Mouse (Mus musculus): ENCODE results near the gene Wnt7a. TPM values are rescaled to one million over a fixed set of nuclear protein-coding genes. Genes with fewer than 3 reads are reported as not detected.
A peak's percentile ranks its signal among the peaks of the same experiment; 100 is the strongest.

Wnt7a gene
- polyA plus RNA-seq (2012; ENCODE audit: insufficient read depth, insufficient read length, low replicate concordance, missing spikeins), result not detected in 2 replicates

DNA sequence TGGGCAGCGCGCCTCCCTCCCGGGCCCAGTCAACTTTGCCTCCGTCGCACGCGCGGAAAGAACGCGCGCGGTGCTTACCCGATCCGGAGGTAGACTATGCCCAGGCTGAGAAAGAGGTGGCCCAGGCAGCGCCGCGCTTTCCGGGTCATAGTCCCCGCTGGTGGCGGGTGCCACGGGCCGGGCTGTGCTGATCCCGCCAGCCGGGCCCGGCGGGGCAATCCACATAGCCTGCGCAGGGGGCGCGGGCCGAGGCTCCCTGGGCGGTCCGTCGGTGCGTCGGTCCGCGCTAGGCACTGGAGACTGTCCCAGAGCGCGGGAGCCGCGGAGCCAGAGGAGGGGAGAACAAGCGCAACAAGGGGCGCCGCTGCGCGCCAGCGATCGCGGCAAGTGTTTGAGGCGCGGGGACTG is at the start of gene Wnt7a:
Gene Wnt7a, minus strand, starts transcription at position 403 of the 408 bp plus-strand sequence.
- Histone ChIP-seq H3K4me3 (ENCODE audit: insufficient read depth, low read depth, low read length) (peak within 1 kb of the TSS; percentile 86), H3K4me1 (ENCODE audit: control insufficient read depth, insufficient read depth, low read length) (peaks cover 19% of the 10 kb centered on the region), H3K27ac (ENCODE audit: insufficient read depth, low read depth, low read length) (peak within 1 kb of the TSS; percentile 42; the same call in 1 of the 2 replicates)
- WGBS, result under 1% methylated on average over 51 of the region's 51 CpGs
- TF ChIP-seq POLR2A (IDR thresholded peaks at IDR 0.05; ENCODE audit: insufficient read depth, low read depth, low read length) (no peak), CTCF (IDR thresholded peaks at IDR 0.05; ENCODE audit: insufficient read depth, low read depth, low read length) (no peak)

DNA sequence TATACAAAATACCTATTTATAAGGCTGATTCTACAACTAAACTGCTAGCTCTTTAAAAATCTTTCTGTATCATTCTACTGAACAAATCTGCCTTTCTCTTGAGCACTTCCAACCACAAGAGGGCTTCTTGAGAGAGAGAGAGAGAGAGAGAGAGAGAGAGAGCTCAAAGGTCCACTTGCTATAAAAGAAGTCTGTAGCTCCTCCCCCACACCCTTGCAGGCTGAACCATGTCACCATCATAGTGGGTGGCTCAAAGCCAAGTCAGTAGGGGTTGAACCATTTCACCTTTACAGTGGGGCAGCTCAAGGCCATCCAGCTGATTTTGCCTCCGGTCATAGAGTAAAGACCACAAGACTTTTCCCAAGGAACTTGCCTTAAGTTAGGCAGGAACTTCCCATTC is 48.3 kb upstream of the Wnt7a start:
- WGBS, result 94% methylated on average over 1 of the region's 1 CpGs
- Histone ChIP-seq H3K4me1 (ENCODE audit: control insufficient read depth, insufficient read depth, low read length) (no peaks in the 10 kb centered on the region), H3K27ac (ENCODE audit: insufficient read depth, low read depth, low read length) (no peak overlapping the region), H3K4me3 (ENCODE audit: insufficient read depth, low read depth, low read length) (no peak overlapping the region)
- no peak for TF ChIP-seq POLR2A (IDR thresholded peaks at IDR 0.05; ENCODE audit: insufficient read depth, low read depth, low read length)
- TF ChIP-seq CTCF (IDR thresholded peaks at IDR 0.05; ENCODE audit: insufficient read depth, low read depth, low read length), result no peak

DNA sequence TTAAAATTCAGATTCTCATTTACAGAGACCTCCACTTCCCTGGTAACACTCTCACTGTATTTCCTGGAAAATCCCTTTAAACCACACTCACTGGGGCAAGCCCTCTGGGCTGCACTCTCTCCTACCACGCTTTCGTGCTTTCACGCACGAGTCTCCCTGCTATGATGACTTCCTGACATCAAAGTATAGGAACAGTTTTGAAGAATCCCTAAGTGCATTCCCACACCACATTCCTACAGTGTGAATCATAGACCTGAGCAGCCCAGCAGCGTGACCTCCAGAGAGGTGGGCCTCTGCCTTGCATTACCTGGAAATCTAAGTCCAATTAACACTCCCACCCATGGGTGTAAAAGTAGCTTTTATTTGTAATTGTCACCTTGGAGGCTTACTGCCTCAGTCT is 43.4 kb upstream of the Wnt7a start:
- no peak overlapping the region for H3K27ac ChIP-seq (ENCODE audit: insufficient read depth, low read depth, low read length)
- H3K4me1 ChIP-seq (ENCODE audit: control insufficient read depth, insufficient read depth, low read length), result no peaks in the 10 kb centered on the region
- WGBS, result 82% methylated on average over 5 of the region's 5 CpGs
- H3K4me3 ChIP-seq (ENCODE audit: insufficient read depth, low read depth, low read length), result no peak overlapping the region
- TF ChIP-seq POLR2A (IDR thresholded peaks at IDR 0.05; ENCODE audit: insufficient read depth, low read depth, low read length), result no peak
- TF ChIP-seq CTCF (IDR thresholded peaks at IDR 0.05; ENCODE audit: insufficient read depth, low read depth, low read length), result no peak

DNA sequence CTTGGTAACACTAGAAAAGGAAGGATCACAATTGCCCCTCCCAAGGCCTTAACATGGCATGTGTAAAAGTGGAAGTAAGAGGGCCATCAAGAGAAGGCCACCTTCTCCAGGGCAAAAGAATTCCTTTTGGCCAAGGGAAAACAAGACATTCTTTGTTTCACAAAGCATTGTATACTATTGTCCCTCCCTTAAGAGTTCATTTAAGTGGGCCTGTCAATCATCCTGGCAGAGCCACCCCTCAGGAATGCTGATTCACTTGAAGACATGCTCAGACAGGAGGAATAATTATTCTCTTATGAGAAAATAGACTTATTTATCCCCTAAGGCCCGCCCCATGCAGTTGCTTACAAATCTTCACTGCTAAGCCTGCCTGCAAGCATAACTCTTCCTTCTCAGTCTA is 40.9 kb upstream of the Wnt7a start:
- 59% methylated on average over 1 of the region's 1 CpGs for WGBS
- TF ChIP-seq CTCF (IDR thresholded peaks at IDR 0.05; ENCODE audit: insufficient read depth, low read depth, low read length) (no peak), POLR2A (IDR thresholded peaks at IDR 0.05; ENCODE audit: insufficient read depth, low read depth, low read length) (no peak)

DNA sequence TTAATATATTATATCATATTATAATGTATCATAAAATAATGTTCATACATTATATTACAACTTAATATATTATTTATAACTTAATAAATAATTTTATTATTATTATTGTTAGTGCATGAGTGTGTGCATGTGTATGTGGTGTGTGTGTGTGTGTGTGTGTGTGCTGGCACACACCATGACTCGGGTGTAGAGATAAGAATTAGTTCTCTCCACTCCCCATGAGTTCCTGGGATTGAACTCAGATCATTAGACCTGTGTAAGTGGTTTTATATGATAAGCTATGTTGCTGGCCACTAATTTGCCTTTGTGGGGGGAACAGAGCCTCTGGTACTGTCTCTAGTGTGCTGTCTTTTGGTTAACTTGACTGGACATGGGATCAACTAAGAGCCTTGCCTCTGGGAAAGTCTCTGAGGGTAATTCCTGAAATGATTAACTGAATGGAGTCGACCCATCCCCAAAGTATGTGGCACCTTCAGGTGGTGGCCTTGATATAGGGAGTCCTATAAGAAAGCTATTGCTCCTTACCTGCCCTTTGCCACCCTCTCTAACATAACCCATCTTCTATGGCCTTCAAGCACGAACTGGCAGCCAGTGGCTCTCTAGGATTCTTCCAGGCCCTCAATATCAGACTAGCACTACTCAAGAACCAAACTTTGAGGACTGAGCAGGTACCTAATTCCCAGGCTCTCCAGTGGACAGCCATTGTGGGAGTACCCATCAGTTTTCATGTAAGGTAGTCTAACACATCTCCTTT is 38.5 kb upstream of the Wnt7a start:
- WGBS, result 50% methylated on average over 3 of the region's 3 CpGs
- no peak for TF ChIP-seq CTCF (IDR thresholded peaks at IDR 0.05; ENCODE audit: insufficient read depth, low read depth, low read length)
- no peak for TF ChIP-seq POLR2A (IDR thresholded peaks at IDR 0.05; ENCODE audit: insufficient read depth, low read depth, low read length)
- no peaks in the 10 kb centered on the region for H3K4me1 ChIP-seq (ENCODE audit: control insufficient read depth, insufficient read depth, low read length)
- H3K4me3 ChIP-seq (ENCODE audit: insufficient read depth, low read depth, low read length), result no peak overlapping the region
- H3K27ac ChIP-seq (ENCODE audit: insufficient read depth, low read depth, low read length), result no peak overlapping the region

More for the DNA sequence above, 40.9 kb upstream of the Wnt7a start:
- no peaks in the 10 kb centered on the region for H3K4me1 ChIP-seq (ENCODE audit: control insufficient read depth, insufficient read depth, low read length)
- no peak overlapping the region for H3K4me3 ChIP-seq (ENCODE audit: insufficient read depth, low read depth, low read length)
- H3K27ac ChIP-seq (ENCODE audit: insufficient read depth, low read depth, low read length), result no peak overlapping the region

DNA sequence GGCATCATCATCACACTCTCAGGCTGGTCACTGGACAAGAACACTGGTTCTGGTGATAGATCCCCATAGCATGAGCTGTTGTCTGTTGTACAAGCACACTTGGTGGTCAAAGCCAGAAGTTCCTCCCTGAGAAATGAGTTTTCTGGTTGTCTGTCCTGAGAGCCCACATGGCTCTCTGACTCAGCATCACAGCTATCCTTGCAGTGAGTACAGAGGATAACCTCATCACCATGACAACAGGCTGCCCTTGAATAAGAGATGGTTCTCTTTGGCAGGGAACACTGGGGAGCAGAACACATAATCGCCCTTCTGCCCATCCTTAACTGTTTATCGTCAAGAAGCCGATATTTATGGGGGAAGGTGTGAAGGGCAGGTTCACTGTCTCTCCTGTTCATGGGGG is 34.2 kb upstream of the Wnt7a start:
- Histone ChIP-seq H3K4me1 (ENCODE audit: control insufficient read depth, insufficient read depth, low read length) (peaks cover 6% of the 10 kb centered on the region; the same call in 1 of the 2 replicates), H3K27ac (ENCODE audit: insufficient read depth, low read depth, low read length) (no peak overlapping the region), H3K4me3 (ENCODE audit: insufficient read depth, low read depth, low read length) (no peak overlapping the region)
- WGBS, result 71% methylated on average over 3 of the region's 3 CpGs
- TF ChIP-seq CTCF (IDR thresholded peaks at IDR 0.05; ENCODE audit: insufficient read depth, low read depth, low read length), result no peak
- TF ChIP-seq POLR2A (IDR thresholded peaks at IDR 0.05; ENCODE audit: insufficient read depth, low read depth, low read length), result no peak

DNA sequence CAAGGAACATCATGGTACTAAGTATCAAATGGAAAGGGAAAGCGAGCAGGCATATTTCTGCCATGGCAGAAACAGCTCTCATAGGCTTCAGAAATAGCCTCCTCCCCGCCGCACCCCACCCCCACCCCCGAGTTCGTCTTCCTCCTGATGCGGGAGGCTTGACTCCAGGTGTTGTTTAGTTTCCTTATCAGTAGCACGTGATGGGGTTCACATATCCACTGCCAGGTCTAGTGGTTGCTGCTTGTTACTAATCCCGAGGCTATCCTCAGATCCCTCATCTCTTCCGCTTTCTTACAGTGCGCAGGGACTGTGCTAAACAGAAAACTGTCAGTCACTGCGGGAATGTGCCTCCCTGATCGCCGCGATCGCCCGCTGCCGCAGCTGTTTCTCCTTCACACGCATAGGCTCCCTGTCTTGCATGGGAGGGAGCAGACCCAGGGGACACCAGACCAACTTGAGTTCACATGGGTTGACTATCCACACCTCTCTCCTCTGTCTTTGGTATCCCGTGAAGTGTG is 30.0 kb upstream of the Wnt7a start:
- no peak for TF ChIP-seq POLR2A (IDR thresholded peaks at IDR 0.05; ENCODE audit: insufficient read depth, low read depth, low read length)
- no peak for TF ChIP-seq CTCF (IDR thresholded peaks at IDR 0.05; ENCODE audit: insufficient read depth, low read depth, low read length)
- H3K4me3 ChIP-seq (ENCODE audit: insufficient read depth, low read depth, low read length), result peak overlapping the region; percentile 53
- WGBS, result 2% methylated on average over 19 of the region's 19 CpGs
- H3K4me1 ChIP-seq (ENCODE audit: control insufficient read depth, insufficient read depth, low read length), result peaks cover 6% of the 10 kb centered on the region; the same call in 1 of the 2 replicates
- H3K27ac ChIP-seq (ENCODE audit: insufficient read depth, low read depth, low read length), result peak overlapping the region; percentile 61; the same call in 1 of the 2 replicates

DNA sequence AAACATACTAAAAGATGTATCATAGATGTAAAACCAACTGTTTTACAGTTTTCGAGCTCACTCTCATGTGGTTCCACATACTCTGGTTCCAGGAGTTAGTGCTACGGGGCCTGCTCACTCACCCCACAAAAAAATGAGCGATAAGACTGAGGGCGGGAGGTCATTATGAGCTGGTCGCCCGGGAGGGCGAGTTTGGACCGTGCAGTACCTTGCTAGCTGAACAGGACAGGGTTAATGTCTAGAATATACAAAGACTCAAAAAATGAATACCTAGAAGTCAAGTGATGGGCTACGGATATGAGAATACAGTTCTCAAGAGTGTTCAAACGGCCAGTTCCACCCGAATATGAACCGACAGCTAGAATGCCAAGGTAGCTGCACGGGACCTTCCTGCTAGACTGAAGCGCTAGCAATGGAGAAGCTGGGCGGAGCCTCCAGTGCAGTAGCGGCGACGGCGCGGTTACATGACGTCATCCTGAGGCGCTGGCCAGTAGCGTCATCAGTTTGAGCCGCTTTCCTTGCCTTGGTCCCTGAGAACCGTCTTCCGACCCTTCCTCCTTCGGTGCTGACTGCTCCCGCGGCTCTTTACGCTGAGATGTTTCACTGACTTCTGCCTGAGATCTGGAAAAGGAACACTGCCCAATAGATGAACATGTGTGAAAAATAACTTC is 29.4 kb upstream of the Wnt7a start:
- H3K27ac ChIP-seq (ENCODE audit: insufficient read depth, low read depth, low read length), result peak overlapping the region; percentile 65; the same call in 1 of the 2 replicates
- TF ChIP-seq CTCF (IDR thresholded peaks at IDR 0.05; ENCODE audit: insufficient read depth, low read depth, low read length), result no peak
- peak; percentile 93 for TF ChIP-seq POLR2A (IDR thresholded peaks at IDR 0.05; ENCODE audit: insufficient read depth, low read depth, low read length)
- 2% methylated on average over 30 of the region's 30 CpGs for WGBS
- H3K4me1 ChIP-seq (ENCODE audit: control insufficient read depth, insufficient read depth, low read length), result peaks cover 6% of the 10 kb centered on the region; the same call in 1 of the 2 replicates
- H3K4me3 ChIP-seq (ENCODE audit: insufficient read depth, low read depth, low read length), result peak overlapping the region; percentile 53

DNA sequence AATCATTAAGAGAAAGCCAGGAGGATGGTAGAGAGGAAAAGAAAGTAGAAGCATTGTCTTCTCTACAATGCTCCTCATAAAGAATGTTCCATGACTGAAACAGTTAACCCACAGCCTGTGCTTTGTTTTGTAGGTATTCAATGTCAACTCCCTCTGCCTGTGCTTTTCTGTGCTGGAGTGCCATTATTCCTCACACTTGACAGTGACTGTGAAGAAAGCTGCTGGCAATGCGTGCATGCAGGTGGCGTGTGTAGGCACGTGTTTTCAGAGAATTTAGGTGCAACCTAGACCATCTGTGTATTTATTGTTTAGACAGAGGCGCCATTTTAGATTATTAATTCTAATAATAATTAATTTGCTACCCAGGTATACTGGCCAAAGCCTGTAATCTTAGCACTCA is 13.0 kb upstream of the Wnt7a start:
- WGBS, result 48% methylated on average over 4 of the region's 4 CpGs
- H3K27ac ChIP-seq (ENCODE audit: insufficient read depth, low read depth, low read length), result no peak overlapping the region
- TF ChIP-seq CTCF (IDR thresholded peaks at IDR 0.05; ENCODE audit: insufficient read depth, low read depth, low read length), result no peak
- no peak for TF ChIP-seq POLR2A (IDR thresholded peaks at IDR 0.05; ENCODE audit: insufficient read depth, low read depth, low read length)

More for the DNA sequence above, 13.0 kb upstream of the Wnt7a start:
- Histone ChIP-seq H3K4me3 (ENCODE audit: insufficient read depth, low read depth, low read length) (no peak overlapping the region), H3K4me1 (ENCODE audit: control insufficient read depth, insufficient read depth, low read length) (no peaks in the 10 kb centered on the region)
